Mouse (Mus musculus) forebrain, embryonic 14.5 days (tissue): ENCODE measurements around the gene Ociad2. TPM values are rescaled to one million over a fixed set of nuclear protein-coding genes. Genes with fewer than 3 reads are reported as not detected.
"Not testable (repeated sequence)": the region's sequence is repeated elsewhere in the genome, so short reads cannot be mapped to it uniquely, and the experiment has no call there.

Experiments
- ATAC-seq: fragments of 200-750 bp; cut with Nextera tagmentation; 2 replicates; pipeline ENCODE4 v1.8.0; 2017; ENCODE audit warnings: mild to moderate bottlenecking, moderate library complexity
- DNase-seq: peaks from one replicate; pipeline ENCODE4 v3.0.0-alpha.2; 2015; ENCODE audit warnings: low spot score
- H3K27ac ChIP-seq: fragments of 300-500 bp; sonication (generic); 2 replicates; pipeline ENCODE4 v1.5.1; 2014; ENCODE audit warnings: low read depth, mild to moderate bottlenecking, control low read depth, low read length, moderate library complexity
- H3K27me3 ChIP-seq: fragments of 300-500 bp; sonication (generic); replicated peaks from 2 replicates; pipeline ENCODE4 v1.6.1; 2014; ENCODE audit warnings: low read length, control low read depth, mixed read lengths; ENCODE audit not compliant: control insufficient read depth, insufficient read depth
- H3K36me3 ChIP-seq: fragments of 300-500 bp; sonication (generic); 2 replicates; pipeline ENCODE4 v1.6.1; 2014; ENCODE audit warnings: low read length, control low read depth; ENCODE audit not compliant: control insufficient read depth, insufficient read depth
- H3K4me1 ChIP-seq: fragments of 300-500 bp; sonication (generic); 2 replicates; pipeline ENCODE4 v1.6.1; 2014; ENCODE audit warnings: antibody characterized with exemption, low read length, control low read depth; ENCODE audit not compliant: control insufficient read depth, insufficient read depth
- H3K4me2 ChIP-seq: fragments of 300-500 bp; sonication (generic); 2 replicates; pipeline ENCODE4 v1.6.1; 2014; ENCODE audit warnings: mild to moderate bottlenecking, control low read depth, low read length
- H3K4me3 ChIP-seq: fragments of 300-500 bp; sonication (generic); 2 replicates; pipeline ENCODE4 v1.5.1; 2014; ENCODE audit warnings: low read depth, low read length, control low read depth
- H3K9ac ChIP-seq: fragments of 300-500 bp; sonication (generic); 2 replicates; pipeline ENCODE4 v1.6.1; 2014; ENCODE audit warnings: mild to moderate bottlenecking, low read length, control low read depth, moderate library complexity
- H3K9me3 ChIP-seq: fragments of 300-500 bp; sonication (generic); replicated peaks from 2 replicates; pipeline ENCODE4 v1.6.1; 2016; ENCODE audit warnings: low read length, control low read depth, mixed read lengths; ENCODE audit not compliant: control insufficient read depth
- WGBS: fragments of 180-500 bp; shearing (Covaris S2); extraction: QIAGEN DNeasy Blood & Tissue Kit; methylation state at CpG from one replicate; pipeline ENCODE4 v1.1.7; 2014; 5-methylcytosine and 5-hydroxymethylcytosine counted together
- polyA plus RNA-seq: library from polyadenylated mRNA; unstranded; fragments of >200 nt; fragmentation: Nextera tagmentation; extraction: Ambion mirVana; gene quantifications from 2 replicates; pipeline ENCODE4 v1.2.1, GENCODE M21; 2014

The Ociad2 gene
- polyA plus RNA-seq, 1 experiment from 2014 or later = 14.5 TPM

DNA sequence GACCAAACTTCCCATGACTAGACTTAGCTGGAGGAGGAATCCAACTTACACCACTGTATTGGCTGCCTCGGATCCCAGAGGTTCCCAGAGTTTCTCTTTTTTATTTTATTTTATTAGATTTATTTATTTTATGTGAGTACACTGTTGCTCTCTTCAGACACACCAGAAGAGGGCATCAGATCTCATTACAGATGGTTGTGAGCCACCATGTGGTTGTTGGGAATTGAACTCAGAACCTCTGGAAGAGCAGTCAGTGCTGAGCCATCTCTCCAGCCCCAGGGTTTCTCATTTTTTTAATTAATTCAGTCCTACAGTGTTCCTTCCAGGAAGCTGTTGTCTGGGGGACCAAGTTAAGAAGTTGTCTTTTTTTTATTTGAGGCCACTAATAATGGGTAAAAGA is 18.1 kb downstream of the Ociad2 start:
- H3K4me1 ChIP-seq, H3K4me2 ChIP-seq, H3K4me3 ChIP-seq, H3K9me3 ChIP-seq, DNase-seq, H3K27me3 ChIP-seq, H3K27ac ChIP-seq, ATAC-seq, H3K9ac ChIP-seq, H3K36me3 ChIP-seq: not testable (repeated sequence)
- 94% methylated on average over 1 of the region's 1 CpGs for whole genome bisulfite sequencing

- no peak overlapping the region for H3K9ac ChIP-seq
- no peaks in the 10 kb centered on the region for H3K4me1 ChIP-seq
- H3K9me3 ChIP-seq = no peaks in the 10 kb centered on the region
- ATAC-seq = no peak
- no peak for DNase-seq
- H3K36me3 ChIP-seq = peaks cover 28% of the 10 kb centered on the region
- no peak overlapping the region for H3K4me2 ChIP-seq
- no peak overlapping the region for H3K4me3 ChIP-seq
- H3K27me3 ChIP-seq = no peaks in the 10 kb centered on the region
- 90% methylated on average over 5 of the region's 5 CpGs for WGBS
- no peak overlapping the region for H3K27ac ChIP-seq
Observed at GRCm38 (mm10) chr5:73319306-73319705, 21.5 kb downstream of the Ociad2 start.

- no peak overlapping the region for H3K4me2 ChIP-seq
- ATAC-seq (no peak), DNase-seq (no peak)
- 92% methylated on average over 2 of the region's 2 CpGs for whole genome bisulfite sequencing
- H3K27me3 ChIP-seq = no peaks in the 10 kb centered on the region
- H3K4me1 ChIP-seq = no peaks in the 10 kb centered on the region
- no peak overlapping the region for H3K27ac ChIP-seq
- no peaks in the 10 kb centered on the region for H3K9me3 ChIP-seq
- no peak overlapping the region for H3K4me3 ChIP-seq
- H3K36me3 ChIP-seq = peaks cover 70% of the 10 kb centered on the region
- H3K9ac ChIP-seq = no peak overlapping the region
Observed at GRCm38 (mm10) chr5:73314654-73315053, 26.2 kb downstream of the Ociad2 start.

GRCm38 (mm10) chr5:73313591-73313990 is 27.2 kb downstream of the Ociad2 start:
- Histone ChIP-seq H3K9ac (no peak overlapping the region), H3K4me1 (no peaks in the 10 kb centered on the region), H3K4me2 (no peak overlapping the region), H3K9me3 (no peaks in the 10 kb centered on the region), H3K27me3 (no peaks in the 10 kb centered on the region), H3K4me3 (no peak overlapping the region), H3K27ac (no peak overlapping the region), H3K36me3 (peaks cover 78% of the 10 kb centered on the region)
- no peak for ATAC-seq
- DNase-seq = no peak
- WGBS = 93% methylated on average over 10 of the region's 10 CpGs

DNA sequence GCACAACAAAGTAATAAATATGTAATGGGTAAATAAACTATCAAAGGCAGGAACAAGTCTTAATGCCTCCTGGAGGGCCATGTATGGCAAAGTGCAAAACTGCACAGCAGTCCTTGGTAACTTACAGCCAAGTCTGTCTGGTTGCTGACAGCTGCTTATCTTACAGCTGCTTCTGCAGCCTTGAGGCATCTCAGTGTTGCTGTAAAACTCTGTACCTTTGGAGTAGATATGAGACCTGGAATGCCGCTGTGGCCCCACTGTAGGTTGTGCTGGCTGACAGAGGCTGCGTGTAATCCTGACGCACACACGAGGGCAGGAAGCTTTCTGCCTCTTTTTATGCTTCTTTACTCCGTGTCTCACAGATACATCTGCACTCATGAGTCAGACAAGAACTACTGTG is 29.4 kb downstream of the Ociad2 start:
- Histone ChIP-seq H3K27ac (no peak overlapping the region), H3K4me3 (no peak overlapping the region), H3K27me3 (no peaks in the 10 kb centered on the region), H3K9ac (no peak overlapping the region), H3K36me3 (peaks cover 91% of the 10 kb centered on the region), H3K4me1 (no peaks in the 10 kb centered on the region), H3K4me2 (no peak overlapping the region), H3K9me3 (no peaks in the 10 kb centered on the region)
- no peak for DNase-seq
- ATAC-seq = no peak
- 91% methylated on average over 5 of the region's 5 CpGs for WGBS

GRCm38 (mm10) chr5:73310401-73310800 is 30.4 kb downstream of the Ociad2 start:
- Histone ChIP-seq H3K4me3 (no peak overlapping the region), H3K9ac (no peak overlapping the region), H3K4me2 (no peak overlapping the region), H3K27ac (no peak overlapping the region), H3K36me3 (peaks cover 89% of the 10 kb centered on the region), H3K9me3 (no peaks in the 10 kb centered on the region), H3K4me1 (no peaks in the 10 kb centered on the region), H3K27me3 (no peaks in the 10 kb centered on the region)
- DNase-seq = no peak
- WGBS = 93% methylated on average over 1 of the region's 1 CpGs
- no peak for ATAC-seq

- H3K36me3 ChIP-seq = peaks cover 89% of the 10 kb centered on the region
- no peak overlapping the region for H3K4me3 ChIP-seq
- WGBS = 90% methylated on average over 4 of the region's 4 CpGs
- no peaks in the 10 kb centered on the region for H3K9me3 ChIP-seq
- no peaks in the 10 kb centered on the region for H3K27me3 ChIP-seq
- no peak overlapping the region for H3K9ac ChIP-seq
- no peak overlapping the region for H3K27ac ChIP-seq
- DNase-seq (no peak), ATAC-seq (no peak)
- no peak overlapping the region for H3K4me2 ChIP-seq
- no peaks in the 10 kb centered on the region for H3K4me1 ChIP-seq
Observed at GRCm38 (mm10) chr5:73309496-73309895, 31.3 kb downstream of the Ociad2 start.

GRCm38 (mm10) chr5:73307297-73307696 is 33.5 kb downstream of the Ociad2 start:
- H3K4me1 ChIP-seq = no peaks in the 10 kb centered on the region
- H3K4me2 ChIP-seq = no peak overlapping the region
- no peak overlapping the region for H3K27ac ChIP-seq
- ATAC-seq (no peak), DNase-seq (no peak)
- H3K9me3 ChIP-seq = no peaks in the 10 kb centered on the region
- no peak overlapping the region for H3K4me3 ChIP-seq
- H3K36me3 ChIP-seq = peaks cover 81% of the 10 kb centered on the region
- no peaks in the 10 kb centered on the region for H3K27me3 ChIP-seq
- 97% methylated on average over 3 of the region's 3 CpGs for WGBS
- H3K9ac ChIP-seq = no peak overlapping the region

DNA sequence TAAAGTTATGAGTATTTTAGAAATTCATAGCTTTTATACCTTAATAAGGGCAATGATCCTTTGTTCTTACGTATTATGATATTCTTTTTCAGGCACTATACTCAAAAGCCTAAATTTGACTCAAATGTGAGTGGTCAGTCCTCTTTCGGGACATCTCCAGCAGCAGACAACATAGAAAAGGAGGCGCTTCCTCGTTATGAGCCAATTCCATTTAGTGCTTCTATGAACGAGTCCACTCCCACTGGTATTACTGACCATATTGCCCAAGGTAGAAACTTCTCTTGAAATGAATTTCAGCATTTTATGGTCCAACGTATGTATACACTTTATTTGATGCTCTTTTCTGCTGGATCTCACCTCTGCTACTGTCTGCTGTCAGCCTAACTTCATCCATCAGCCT is 34.3 kb downstream of the Ociad2 start:
- Histone ChIP-seq H3K27me3 (no peaks in the 10 kb centered on the region), H3K9ac (no peak overlapping the region), H3K36me3 (peaks cover 81% of the 10 kb centered on the region), H3K4me3 (no peak overlapping the region), H3K4me1 (no peaks in the 10 kb centered on the region), H3K4me2 (no peak overlapping the region), H3K27ac (no peak overlapping the region), H3K9me3 (no peaks in the 10 kb centered on the region)
- DNase-seq (no peak), ATAC-seq (no peak)
- WGBS = 95% methylated on average over 6 of the region's 6 CpGs
